Mouse (Mus musculus): ENCODE measurements around the gene Gm21834. TPM values are rescaled to one million over a fixed set of nuclear protein-coding genes. Genes with fewer than 3 reads are reported as not detected.

Gene Gm21834
- polyA plus RNA-seq (2014; fragmentation: Illumina TruSeq; extraction: RNeasy Lipid Tissue Mini Kit (QIAGEN cat#74804); ENCODE audit: low read depth, low replicate concordance): not detected

DNA sequence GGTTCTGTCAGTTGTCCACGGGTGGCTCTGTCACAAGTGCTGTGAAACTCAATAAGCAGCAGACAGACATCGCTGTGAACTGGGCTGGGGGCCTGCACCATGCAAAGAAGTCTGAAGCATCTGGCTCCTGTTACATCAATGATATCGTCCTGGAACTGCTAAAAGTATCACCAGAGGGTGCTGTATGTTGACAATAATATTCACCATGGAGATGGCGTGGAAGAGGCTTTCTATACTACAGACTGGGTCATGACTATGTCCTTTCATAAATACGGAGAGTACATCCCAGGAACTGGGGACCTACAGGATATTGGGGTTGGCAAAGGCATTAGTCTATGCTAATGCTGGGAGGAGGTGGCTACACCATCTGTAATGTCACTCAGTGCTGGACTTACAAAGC is at the start of gene Gm21834:
Gene Gm21834, minus strand, starts transcription at position 101 of the 400 bp plus-strand sequence.

DNA sequence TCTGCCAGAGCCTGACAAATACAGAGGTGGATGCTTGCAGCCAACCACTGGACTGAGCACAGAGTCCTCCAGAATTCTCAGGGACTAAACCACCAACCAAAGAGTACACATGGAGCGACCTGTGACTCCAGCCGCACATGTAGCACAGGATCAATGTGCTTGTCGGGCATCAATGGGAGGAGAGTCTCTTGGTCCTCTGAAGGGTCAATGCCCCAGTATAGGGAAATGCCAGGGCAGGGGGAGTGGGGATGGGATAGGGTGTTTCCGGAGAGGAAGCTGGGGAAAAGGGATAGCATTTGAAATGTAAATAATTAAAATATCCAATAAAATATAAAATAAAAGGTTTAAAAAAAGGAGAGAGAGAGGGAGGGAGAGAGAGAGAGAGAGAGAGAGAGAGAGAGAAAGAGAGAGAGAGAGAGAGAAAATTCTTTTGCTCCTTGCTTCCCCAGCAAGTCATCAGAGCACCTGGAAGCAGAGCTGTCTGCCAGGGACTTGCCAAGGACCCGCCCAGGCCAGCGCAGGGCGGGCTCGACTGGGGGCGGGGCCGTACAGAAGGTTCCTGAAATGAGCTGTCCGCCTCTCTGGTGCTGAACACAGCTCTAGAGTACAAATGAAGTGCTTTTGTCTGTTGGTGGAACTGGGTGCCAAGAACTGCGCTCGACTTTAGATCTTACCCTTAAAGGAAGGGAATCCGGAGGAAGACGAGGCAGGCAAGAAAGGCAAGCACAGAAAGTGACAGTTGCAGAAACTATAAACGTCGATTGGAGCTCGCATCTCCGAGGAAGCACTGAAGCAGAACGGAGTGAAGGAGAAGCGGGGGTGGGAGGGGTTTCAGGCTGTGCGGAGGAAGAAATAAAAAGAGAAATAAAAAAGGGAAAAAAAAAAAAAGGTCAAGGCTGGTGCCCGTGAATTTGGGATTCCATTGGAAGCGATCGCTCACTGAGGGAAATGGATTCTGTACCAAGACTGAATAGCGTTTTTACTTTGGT is 26.9 kb upstream of the Gm21834 start, which contains the start of gene Cntnap5c:
Gene Cntnap5c, plus strand, starts transcription at position 949 of the 989 bp plus-strand sequence.

Other genes with a start within 250 kb of the Gm21834 start
- gene Vmn2r120, start 196.7 kb downstream of the Gm21834 start, polyA plus RNA-seq (2014; fragmentation: Illumina TruSeq; extraction: RNeasy Lipid Tissue Mini Kit (QIAGEN cat#74804); ENCODE audit: low read depth, low replicate concordance): not detected
- not detected for gene Cntnap5c, start 27.4 kb upstream of the Gm21834 start, polyA plus RNA-seq (2014; fragmentation: Illumina TruSeq; extraction: RNeasy Lipid Tissue Mini Kit (QIAGEN cat#74804); ENCODE audit: low read depth, low replicate concordance)